Mouse (Mus musculus) urinary bladder, postnatal 4 days (tissue): ENCODE data around the gene Tgfbr3l.

Experiments used
- DNase-seq, 2 experiments: peaks; one replicate each; pipeline ENCODE4 v3.0.0; 2021 to 2022; ENCODE audit warnings: low spot score in 2 of 2

Tgfbr3l gene

GRCm38 (mm10) chr8:4247951-4248540, at the start of gene Tgfbr3l:
Gene Tgfbr3l (plus strand): TSS chr8:4248214.
- DNase-seq, result no peak

GRCm38 (mm10) chr8:4201321-4201720, 46.7 kb upstream of the Tgfbr3l start:
- DNase-seq, result no peak

GRCm38 (mm10) chr8:4205246-4206123, 42.5 kb upstream of the Tgfbr3l start:
- DNase-seq, result no peak

GRCm38 (mm10) chr8:4206182-4207015, 41.6 kb upstream of the Tgfbr3l start:
- DNase-seq, result no peak

GRCm38 (mm10) chr8:4207016-4207350, 41.0 kb upstream of the Tgfbr3l start:
- no peak for DNase-seq

- no peak for DNase-seq
Observed at GRCm38 (mm10) chr8:4211097-4211496, 36.9 kb upstream of the Tgfbr3l start.

- no peak for DNase-seq
Observed at GRCm38 (mm10) chr8:4212809-4213209, 35.2 kb upstream of the Tgfbr3l start.

GRCm38 (mm10) chr8:4213210-4214005, 34.6 kb upstream of the Tgfbr3l start:
- peak; percentile 59 to 75 for DNase-seq

- peak; percentile 54 to 65 for DNase-seq
Observed at GRCm38 (mm10) chr8:4214006-4214980, 33.7 kb upstream of the Tgfbr3l start.

- no peak for DNase-seq
Observed at GRCm38 (mm10) chr8:4216296-4216695, 31.7 kb upstream of the Tgfbr3l start.

GRCm38 (mm10) chr8:4216791-4217621, 31.0 kb upstream of the Tgfbr3l start, which contains the start of gene Prr36:
Gene Prr36 (minus strand): TSS chr8:4217459.
- no peak for DNase-seq

- DNase-seq, result no peak
Observed at GRCm38 (mm10) chr8:4219617-4220016, 28.4 kb upstream of the Tgfbr3l start.

- DNase-seq, result no peak
Observed at GRCm38 (mm10) chr8:4222059-4222458, 26.0 kb upstream of the Tgfbr3l start.

GRCm38 (mm10) chr8:4226323-4226722, 21.7 kb upstream of the Tgfbr3l start:
- DNase-seq, result no peak

GRCm38 (mm10) chr8:4226739-4227347, 21.2 kb upstream of the Tgfbr3l start, which contains the start of gene Lrrc8e:
Gene Lrrc8e (plus strand): TSS chr8:4226827.
- no peak for DNase-seq

GRCm38 (mm10) chr8:4227919-4228318, 20.1 kb upstream of the Tgfbr3l start:
- no peak for DNase-seq

- no peak for DNase-seq
Observed at GRCm38 (mm10) chr8:4229784-4230183, 18.2 kb upstream of the Tgfbr3l start.

- DNase-seq, result no peak
Observed at GRCm38 (mm10) chr8:4230612-4231351, 17.2 kb upstream of the Tgfbr3l start.
